Mouse (Mus musculus) hindlimb bud, embryonic 11.5 days (tissue): ENCODE measurements around the gene Klf11.

Experiments used
- DNase-seq: peaks from one replicate; pipeline ENCODE4 v3.0.0-alpha.2; 2012; ENCODE audit warnings: low read depth, low spot score; ENCODE audit errors: extremely low spot score

Gene Klf11

DNA sequence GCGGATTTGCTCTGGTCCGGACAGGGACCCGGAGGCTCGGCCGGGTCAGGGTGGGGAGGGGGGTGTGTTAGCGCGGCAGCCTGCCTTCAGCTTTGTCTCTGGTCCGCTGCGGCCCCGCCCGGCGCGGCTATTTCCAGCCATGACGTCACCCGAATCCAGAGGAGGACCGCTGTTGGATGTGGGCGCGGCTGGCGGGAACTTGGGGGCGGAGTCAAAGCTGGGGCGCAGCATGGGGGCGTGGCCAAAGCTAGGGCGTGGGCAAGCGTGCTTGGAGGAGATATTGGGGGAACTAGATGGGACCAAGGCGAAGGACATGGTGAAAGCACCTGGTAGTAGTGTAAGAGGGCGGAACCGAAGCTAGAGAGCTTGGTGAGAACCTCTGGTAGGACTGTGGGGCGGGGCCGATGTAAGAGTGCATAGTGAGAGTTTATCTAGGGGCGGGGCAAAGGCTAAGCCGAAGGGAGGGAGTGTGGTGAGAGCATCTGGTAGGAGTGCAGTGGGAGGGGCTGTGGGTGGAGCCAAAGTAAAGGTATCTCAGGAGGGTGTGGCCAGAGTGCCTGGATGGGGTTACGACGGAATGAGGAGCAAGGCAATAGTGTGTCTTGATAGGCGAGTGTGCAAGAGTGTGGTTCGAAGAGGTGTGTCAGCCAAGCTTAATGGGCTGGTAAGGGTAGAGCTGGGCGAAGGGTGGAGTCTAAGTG, 718 bp downstream of the Klf11 start:
- DNase-seq = peak; percentile 69

DNA sequence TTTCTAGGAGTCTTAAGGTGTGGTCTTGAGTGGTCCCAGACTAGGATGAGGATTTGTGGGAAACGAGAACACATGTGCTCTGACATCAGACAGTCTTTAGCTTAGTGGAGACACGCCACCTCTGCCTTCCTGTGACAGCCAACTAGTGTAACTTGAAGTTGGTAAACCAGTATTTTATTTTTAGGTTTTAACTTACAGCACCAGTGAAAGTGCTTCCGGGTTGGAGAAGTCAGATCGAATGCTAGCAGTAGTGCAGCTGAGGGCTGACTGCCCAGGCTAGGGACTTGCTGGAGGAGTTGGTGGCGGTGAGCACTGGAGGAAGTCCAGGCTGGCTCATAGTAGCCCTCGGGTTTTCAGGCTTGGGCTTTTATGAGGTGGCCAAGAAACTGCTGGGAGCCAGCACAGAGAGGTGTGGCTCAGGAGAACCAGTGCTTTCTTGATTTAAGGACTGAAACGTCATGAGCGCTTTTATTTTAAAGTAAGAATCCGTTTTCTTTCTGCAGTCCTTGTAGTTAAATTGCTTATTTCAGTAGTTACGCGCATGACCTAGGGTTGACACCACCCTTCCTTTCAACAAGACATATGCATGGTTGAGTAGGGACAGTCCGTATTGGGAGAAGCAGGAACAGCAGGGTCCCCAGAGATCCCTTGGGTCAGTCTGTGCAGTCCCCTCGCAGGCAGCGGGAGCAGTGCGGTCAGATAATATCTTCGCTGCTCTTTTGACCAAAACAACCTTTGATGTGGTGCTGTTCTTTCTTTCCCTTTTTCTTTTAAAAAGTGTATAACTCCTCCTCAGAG, 3.2 kb downstream of the Klf11 start:
- no peak for DNase-seq

DNA sequence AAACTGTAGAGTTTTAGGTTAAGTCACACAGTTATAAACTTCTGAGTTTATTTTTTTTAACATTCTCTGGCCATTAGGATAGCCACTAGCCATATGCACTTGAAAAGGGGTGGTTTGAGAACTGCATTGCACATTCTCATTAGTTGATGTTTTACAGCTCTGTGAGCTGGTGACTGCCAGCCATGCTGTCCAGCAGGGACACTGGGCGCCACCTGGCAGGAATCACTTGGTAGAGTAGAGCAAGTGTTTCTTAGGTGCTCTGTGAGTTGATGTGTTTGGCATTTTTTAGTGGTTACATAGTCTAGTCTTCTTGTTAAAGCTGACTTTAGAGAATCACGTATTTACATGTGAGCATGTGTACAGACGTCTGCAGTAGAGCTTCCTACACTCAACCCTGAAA, 5.4 kb downstream of the Klf11 start:
- DNase-seq = no peak

DNA sequence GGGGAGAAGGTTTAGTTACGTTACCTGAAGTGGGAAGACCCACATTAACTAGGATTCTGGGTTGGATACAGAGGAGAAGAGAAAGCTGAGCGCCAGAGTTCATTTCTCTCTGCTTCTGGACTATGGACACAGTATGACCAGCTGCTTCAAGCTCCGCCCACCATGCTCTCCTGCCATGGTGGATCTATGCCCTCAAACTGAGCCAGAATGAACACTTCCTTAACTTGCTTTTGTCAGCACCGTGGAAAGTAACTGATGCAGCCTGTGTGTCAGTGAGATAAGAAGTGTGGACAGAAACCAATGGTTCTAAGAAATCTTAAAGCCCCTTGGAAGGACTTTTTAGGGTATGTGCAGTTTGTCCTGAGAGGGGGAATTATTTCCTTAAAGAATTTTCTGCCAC, 7.9 kb downstream of the Klf11 start:
- DNase-seq = no peak

DNA sequence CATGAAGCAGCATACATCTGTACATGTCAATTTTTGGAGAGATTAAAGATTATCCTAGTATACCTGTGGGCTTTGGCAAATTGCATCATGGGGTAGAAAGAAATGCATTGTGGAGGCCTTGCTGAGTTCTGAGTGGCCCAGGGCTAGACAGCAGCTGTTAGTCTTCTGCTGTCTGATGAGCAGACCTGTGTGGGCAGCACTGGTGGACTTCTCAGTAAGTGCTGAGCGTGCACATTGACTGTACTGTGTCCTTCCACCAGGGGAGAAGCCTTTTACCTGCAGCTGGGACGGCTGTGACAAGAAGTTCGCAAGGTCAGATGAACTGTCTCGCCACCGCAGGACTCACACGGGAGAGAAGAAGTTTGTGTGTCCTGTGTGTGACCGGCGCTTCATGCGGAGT, 8.8 kb downstream of the Klf11 start:
- DNase-seq = no peak

DNA sequence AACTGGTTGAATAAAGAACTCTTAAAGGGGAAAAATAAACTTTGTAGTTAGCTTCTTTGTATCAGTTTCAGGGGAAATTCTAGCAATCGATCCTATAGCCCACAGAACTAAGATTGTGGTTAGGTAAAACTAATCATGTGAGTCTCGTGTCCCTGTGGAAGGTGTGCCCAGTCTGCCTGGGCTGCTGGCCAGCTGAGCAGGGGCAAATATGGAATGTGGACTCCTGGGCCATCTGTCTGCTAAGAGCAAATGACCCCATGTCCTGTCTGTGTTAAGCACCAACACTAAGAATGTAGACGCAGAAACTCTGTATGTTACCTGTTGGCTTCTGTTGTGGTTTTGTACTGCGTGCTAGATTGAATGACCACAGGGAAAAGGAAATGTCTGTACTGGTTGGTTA, 10.0 kb downstream of the Klf11 start:
- DNase-seq = no peak

DNA sequence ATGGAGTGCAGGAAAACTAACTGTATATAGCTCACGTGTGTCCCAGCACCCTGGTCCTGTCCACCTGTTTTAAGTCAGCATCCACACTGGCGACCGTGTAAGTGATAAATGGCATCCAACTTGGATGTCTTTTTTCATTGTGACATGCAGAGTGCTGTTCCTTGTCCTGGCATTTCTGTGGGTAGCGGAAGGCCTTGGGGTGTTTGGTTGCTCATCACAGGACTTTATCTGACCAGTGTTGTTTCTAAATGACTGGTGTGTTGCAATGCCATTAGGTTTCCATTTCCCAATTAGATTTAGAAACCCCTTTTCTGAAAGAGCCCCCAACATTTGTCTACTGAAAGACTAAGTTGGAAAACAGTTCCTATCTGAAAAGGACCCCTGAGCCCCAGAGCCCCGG, 11.1 kb downstream of the Klf11 start:
- no peak for DNase-seq

DNA sequence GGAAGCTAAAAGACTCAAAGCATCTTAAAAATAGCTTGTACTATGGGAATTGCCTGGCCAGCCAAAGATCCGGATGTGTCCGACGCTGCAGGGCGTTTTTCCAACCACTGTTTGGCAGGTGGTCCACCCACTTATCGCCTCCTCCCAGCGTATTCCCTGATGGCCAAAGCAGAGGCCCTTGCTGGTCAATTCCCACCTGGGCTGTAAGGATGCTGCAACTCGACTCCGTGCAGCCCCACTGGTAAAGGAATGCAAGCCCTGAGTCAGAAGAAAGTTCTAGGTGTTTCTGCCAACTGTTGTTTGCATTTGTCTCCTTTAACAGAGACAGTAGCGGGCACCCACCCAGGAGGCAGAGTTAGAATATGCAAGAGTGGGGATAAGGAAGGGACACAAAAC, 29.0 kb downstream of the Klf11 start:
- no peak for DNase-seq

DNA sequence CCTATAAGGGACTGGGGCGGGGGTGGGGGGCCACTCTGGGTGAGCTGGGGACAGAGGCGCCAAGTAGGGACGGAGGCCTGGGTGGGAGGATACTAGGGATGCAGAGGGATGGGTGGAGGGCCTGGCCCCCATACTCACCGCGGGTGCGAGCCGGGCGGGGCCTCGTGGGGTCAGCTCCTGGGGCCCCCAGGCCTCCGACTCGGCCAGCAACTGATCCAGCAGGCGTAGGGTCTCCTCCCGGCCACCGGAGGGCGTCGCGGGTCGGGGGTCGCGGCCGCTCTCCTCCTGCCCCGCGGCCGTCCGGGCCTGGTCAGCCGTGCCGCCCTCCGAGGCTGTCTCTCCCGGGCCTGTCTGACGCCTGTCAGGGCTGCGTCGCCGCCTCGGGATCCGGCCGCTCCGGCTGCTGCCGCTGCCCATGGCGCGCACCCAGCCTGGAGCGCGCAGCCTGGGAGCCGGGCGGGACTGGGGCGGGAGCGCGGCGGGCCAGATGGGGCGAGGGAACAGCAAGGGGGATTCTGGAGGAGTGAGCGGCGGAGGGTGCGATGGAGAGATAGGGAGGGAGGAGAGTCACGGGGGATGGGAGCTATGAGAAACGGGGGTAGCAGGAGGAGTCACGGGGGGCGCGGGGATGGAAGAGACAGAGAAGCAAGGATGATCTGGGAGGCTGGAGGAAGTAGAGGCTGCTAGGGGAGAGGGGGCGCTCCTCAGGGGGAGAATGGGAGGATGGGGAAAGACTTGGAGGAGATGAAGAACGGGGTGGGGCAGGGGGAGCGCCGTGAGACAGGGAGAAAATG, 29.6 kb downstream of the Klf11 start:
- DNase-seq = no peak

DNA sequence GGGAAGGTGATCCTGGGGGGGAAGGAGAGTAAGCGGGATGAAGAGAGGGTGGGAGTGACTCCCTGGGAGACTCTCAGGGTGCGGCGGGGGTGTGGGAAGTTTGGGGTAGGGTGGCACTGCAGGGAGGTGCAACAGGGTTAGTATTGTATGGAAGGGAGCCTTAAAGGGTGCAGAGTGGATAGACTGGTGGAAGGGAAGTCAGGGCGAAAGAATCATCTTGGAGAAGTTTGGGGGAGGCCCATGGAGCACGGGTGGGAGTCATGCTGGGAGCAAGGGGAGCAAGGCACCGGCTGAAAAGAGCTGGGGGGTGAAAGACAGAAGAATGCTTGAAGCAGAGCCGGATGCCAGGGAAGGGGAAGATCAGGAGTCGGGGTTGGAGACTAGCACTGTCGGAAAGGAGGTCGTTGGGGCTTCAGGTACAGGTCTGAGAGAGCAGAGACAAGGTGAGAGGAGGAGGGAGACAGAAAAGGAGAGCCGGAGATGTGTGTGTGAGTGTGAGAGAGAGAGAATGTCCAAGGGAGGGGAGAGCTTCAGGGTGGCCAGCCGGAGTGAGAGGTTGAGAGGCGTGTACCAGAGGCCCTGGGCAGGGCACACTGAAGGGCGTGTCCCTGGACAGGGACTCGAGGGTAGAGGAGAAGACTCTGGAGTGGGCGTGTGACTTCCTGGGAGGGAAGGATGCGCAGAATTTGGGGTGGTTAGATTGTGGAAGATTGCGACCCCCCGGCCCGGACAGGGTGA, 30.4 kb downstream of the Klf11 start, which contains the start of gene Cys1:
Cys1 (minus strand) TSS at position 528 of the 738 bp plus-strand sequence.
- no peak for DNase-seq

DNA sequence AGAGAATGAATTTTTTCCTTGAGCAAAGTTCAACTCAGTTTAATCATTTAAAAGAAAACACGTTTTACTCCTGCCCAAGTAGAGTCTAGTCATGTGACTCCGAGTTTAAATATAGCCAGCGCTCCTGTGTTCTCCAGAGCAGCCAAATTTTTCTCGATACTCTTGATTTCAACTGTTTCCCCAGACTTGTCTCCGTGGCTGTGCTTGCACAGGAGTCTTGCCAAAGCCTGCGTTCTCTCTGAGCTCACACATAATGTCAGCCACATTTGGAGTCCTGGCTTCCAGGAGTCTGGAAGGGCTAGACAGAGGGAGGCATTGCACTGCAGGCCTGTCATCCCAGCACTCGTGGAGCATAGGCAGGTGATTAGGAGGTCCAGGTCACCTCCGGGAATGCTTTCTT, 31.5 kb downstream of the Klf11 start:
- DNase-seq = no peak

DNA sequence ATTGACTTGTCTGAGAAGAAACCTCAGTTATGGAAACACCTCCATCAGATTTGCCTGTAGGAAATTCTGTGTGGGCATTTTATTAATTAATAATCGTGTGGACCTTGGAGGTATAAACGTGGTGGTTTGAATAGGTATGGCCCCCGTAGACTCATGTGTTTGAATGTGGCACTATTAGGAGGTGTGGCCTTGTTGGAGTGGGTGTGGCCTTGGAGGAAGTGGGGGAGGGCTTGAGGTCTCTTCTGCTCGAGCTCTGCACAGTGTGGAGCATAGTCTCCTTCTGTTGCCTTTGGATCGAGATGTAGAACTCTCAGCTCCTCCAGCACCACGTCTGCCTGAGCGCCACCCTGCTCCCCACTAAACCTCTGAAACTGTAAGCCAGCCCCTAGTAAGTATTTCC, 32.4 kb downstream of the Klf11 start:
- no peak for DNase-seq

DNA sequence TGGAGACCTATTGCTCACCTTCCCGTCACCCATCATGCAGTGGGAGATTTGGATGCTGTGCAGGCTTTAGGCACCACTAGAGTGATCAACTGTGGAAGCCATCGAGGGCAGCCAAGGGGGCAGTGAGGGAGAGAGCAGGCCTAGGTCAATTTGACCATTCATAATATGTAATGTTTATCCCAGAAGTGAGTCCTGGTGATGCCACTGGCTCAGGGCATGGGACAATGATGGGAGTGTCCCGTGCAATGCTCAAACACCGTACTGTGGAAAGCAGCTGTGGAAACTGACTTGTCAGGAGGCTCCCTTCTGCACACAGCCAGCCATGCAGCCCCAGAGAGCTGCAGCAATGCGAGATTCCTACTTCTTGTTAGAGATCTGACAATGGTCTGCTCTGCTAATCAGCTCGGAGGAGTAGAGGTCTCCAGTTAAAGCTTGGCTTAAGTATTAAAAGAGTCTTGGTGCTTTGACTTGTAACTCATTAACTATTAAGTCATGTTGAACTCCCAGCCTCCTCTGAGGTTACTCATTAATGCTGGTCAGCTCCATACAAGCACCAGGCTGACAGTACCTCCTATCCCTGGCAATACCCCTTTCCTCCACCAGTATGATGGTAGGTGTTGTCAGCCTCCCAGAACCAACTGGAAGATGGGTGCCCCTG, 35.1 kb downstream of the Klf11 start:
- no peak for DNase-seq

DNA sequence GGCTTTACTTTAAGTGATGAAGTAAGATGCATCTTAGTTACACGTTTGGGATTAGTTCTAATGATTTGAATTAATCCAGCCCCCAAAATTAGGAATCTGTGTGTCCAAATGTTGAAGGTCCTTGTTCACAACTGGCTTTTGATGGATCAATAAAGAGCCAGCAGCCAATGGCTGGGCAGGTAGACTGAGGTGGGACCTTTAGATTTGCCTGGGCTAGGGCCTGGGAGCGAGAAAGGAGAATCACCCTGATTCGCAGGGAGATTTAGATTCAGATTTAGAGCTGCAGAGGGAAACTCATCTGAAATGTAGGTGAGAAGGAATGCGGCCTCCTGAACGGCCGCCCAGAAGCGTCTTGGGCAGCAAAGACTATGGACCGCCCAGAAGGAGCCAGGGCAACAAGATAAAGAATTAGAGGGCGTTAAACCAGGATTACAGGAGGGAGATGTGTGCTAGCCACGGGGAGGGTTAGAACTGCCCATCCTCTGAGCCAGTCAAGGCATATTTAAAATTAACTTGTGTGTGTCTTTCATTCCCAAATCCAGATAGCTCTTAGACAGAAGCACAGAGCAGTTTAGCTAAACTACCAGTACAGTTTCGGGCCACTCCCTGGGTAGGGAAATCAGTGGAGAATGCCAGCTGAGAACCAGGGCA, 35.7 kb downstream of the Klf11 start:
- DNase-seq = no peak

DNA sequence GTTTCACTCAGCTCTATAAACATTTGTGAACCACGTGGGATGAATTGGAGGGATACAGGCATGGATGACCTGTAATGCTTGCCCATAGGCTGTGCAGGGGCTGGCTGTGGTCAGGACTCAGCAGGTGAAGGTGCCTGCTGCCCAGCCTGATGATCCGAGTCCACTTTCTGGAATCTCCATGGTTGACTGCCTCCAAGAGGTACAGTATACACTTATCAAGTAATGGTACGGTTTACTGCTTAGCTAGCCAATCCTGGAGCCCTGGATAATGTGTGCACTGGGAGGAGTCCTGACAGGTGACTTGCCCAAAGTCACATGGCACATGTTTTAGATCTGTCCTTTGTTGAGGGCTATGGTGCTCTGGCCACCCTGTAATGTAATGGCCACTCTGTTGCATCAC, 39.3 kb downstream of the Klf11 start:
- no peak for DNase-seq

DNA sequence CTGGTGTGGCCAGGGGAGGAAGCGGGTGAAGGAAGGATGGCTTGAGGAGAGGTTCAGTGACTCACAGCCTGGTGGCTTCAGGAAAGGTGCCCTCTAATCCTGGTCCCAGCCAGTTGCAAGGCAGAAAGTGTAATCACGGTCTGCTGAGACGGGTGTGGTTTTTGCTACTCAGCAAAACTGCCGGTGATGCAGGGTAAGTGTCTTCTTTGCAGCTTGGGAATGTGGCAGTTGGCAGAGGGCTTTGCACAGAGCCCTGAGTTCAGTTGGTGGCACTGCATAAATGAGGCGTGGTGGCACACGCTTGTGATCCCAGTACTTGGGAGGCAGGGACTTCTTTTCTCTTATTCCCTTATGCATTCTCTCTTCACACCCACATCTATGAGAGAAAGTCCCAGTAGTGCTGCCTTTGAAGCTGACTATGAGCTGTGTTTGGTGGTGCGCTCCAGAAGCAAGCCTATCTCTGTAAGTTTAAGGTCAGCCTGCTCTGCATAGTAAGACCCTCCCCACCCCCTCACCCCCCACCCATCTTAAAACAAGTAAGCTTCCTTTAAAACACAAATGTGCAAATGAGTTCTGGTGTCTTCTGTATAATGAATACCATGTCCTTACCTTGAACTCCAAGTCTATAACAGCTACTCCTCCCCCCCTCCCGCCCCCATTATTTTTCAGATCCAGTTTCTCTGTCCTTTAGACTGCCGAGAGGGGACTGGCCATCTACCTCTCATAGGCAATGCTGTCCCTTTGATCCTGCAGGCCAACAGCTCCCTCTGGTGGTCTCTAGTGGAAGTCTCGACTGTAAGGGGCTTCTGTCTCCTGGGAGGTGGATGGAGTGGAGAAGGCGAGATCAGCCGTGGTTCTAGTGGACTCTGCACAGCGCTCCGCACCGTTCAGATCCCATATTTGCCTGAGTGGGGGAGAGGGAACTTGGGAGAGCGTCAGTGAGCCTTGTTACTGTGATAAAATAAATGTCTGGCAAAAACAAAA, 45.7 kb downstream of the Klf11 start:
- no peak for DNase-seq

DNA sequence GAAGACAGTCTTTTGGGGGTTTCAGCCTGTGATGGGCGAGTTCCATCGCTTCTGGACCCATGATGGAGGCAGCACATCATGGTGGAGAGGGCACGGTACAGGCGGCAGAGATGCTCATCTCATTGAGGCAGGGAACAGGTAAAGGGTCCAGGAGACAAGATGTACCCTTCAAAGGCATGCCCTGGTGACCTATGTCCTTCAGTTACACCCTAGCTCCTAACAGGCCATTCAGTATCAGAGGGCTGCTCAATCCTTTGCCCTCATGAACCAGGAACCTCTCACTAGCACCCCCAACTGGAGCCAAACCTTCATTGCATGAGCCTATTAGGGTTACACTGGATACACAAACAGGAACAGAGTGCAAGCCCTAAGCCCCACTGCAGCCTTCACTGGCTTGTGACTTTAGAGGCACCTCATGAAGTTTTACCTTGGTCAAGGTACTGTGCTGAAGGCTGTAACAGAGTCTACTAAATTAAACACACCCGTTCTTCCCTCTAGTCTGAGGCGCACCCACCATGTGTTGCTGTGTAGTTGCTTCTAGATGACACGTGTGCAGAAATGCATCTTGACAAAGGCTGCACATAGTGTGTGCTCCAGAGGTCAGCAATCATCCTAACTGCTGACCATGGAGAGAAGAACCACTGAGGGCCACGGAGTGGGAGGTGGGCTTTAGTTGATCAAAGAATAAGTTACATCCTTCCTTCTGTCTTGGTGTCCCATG, 46.6 kb downstream of the Klf11 start:
- no peak for DNase-seq

DNA sequence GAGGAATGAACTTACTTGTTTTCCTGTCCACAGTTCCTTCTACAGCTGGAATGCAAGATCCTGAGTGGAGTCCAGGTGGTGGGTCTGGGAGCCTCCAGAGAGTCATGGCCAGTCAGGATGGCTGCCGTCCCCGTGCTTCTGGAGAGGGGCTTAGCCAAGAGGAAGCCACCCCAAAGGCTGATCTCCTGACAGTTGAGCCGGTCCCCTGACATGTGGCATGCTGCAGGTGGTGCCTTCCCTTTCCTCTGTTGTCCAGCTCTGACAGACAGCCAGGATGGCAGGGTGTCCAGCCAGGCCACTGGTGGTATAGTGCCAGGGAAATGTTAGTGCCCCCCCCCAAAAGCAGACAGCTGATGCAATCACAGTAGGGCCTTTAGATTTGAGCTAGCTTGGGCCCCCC, 47.4 kb downstream of the Klf11 start:
- DNase-seq = no peak
